Mouse (Mus musculus): Measurements from ENCODE around the gene Itgb7. TPM values are rescaled to one million over a fixed set of nuclear protein-coding genes. Genes with fewer than 3 reads are reported as not detected.

Itgb7 gene
- polyA plus RNA-seq, 1 experiment from 2014 or later = 6.4 TPM

GRCm38 (mm10) chr15:102262582-102262981 lies 30.8 kb upstream of the Itgb7 start:
- H3K9me3 ChIP-seq (replicated peaks) = no peaks in the 10 kb centered on the region
- H3K36me3 ChIP-seq (replicated peaks) = no peaks in the 10 kb centered on the region
- ATAC-seq (ENCODE audit: insufficient read depth) = no peak
- no peak overlapping the region for H3K9ac ChIP-seq
- peaks cover 64% of the 10 kb centered on the region for H3K27me3 ChIP-seq
- H3K27ac ChIP-seq (replicated peaks) = no peak overlapping the region
- 48% methylated on average over 7 of the region's 7 CpGs for WGBS (ENCODE audit: insufficient replicate concordance)
- no peak overlapping the region for H3K4me3 ChIP-seq (replicated peaks)
- H3K4me2 ChIP-seq = no peak overlapping the region
- peaks cover 7% of the 10 kb centered on the region for H3K4me1 ChIP-seq (replicated peaks)

GRCm38 (mm10) chr15:102258581-102259253 lies 27.0 kb upstream of the Itgb7 start:
- WGBS (ENCODE audit: insufficient replicate concordance) = 31% methylated on average over 11 of the region's 11 CpGs
- H3K27me3 ChIP-seq = peaks cover 92% of the 10 kb centered on the region
- H3K4me3 ChIP-seq (replicated peaks) = no peak overlapping the region
- no peak overlapping the region for H3K9ac ChIP-seq
- no peak for ATAC-seq (ENCODE audit: insufficient read depth)
- peaks cover 16% of the 10 kb centered on the region for H3K4me1 ChIP-seq (replicated peaks)
- H3K27ac ChIP-seq (replicated peaks) = no peak overlapping the region
- H3K9me3 ChIP-seq (replicated peaks) = no peaks in the 10 kb centered on the region
- no peak overlapping the region for H3K4me2 ChIP-seq
- H3K36me3 ChIP-seq (replicated peaks) = no peaks in the 10 kb centered on the region

- peaks cover 91% of the 10 kb centered on the region for H3K27me3 ChIP-seq
Observed at GRCm38 (mm10) chr15:102258076-102258470, 26.3 kb upstream of the Itgb7 start.

GRCm38 (mm10) chr15:102257202-102258075 lies 25.7 kb upstream of the Itgb7 start, which contains the start of gene Rarg:
TSS of gene Rarg (minus strand) at chr15:102257517.
- Histone ChIP-seq H3K4me2 (peak within 1 kb of the TSS; percentile 70), H3K9me3 (replicated peaks) (no peaks in the 10 kb centered on the region), H3K4me3 (replicated peaks) (peak within 1 kb of the TSS; percentile 53), H3K36me3 (replicated peaks) (no peaks in the 10 kb centered on the region), H3K27ac (replicated peaks) (no peak within 1 kb of the TSS), H3K27me3 (peaks cover 90% of the 10 kb centered on the region), H3K9ac (peak within 1 kb of the TSS; percentile 15; the same call in 1 of the 2 replicates), H3K4me1 (replicated peaks) (peaks cover 16% of the 10 kb centered on the region)
- no peak for ATAC-seq (ENCODE audit: insufficient read depth)
- WGBS (ENCODE audit: insufficient replicate concordance) = 3% methylated on average over 41 of the region's 46 CpGs

More at GRCm38 (mm10) chr15:102258076-102258470, 26.3 kb upstream of the Itgb7 start:
- Histone ChIP-seq H3K4me3 (replicated peaks) (no peak overlapping the region), H3K9me3 (replicated peaks) (no peaks in the 10 kb centered on the region), H3K36me3 (replicated peaks) (no peaks in the 10 kb centered on the region), H3K4me1 (replicated peaks) (peaks cover 16% of the 10 kb centered on the region), H3K27ac (replicated peaks) (no peak overlapping the region), H3K9ac (no peak overlapping the region), H3K4me2 (peak overlapping the region; percentile 70)
- ATAC-seq (ENCODE audit: insufficient read depth) = no peak
- 12% methylated on average over 12 of the region's 12 CpGs for WGBS (ENCODE audit: insufficient replicate concordance)

GRCm38 (mm10) chr15:102256431-102257201 lies 24.9 kb upstream of the Itgb7 start:
- WGBS (ENCODE audit: insufficient replicate concordance) = 13% methylated on average over 22 of the region's 22 CpGs
- H3K27me3 ChIP-seq = peaks cover 90% of the 10 kb centered on the region
- H3K9me3 ChIP-seq (replicated peaks) = no peaks in the 10 kb centered on the region
- H3K4me2 ChIP-seq = peak overlapping the region; percentile 70
- peaks cover 16% of the 10 kb centered on the region for H3K4me1 ChIP-seq (replicated peaks)
- peak overlapping the region; percentile 53 for H3K4me3 ChIP-seq (replicated peaks)
- H3K36me3 ChIP-seq (replicated peaks) = no peaks in the 10 kb centered on the region
- H3K9ac ChIP-seq = peak overlapping the region; percentile 15; the same call in 1 of the 2 replicates
- no peak overlapping the region for H3K27ac ChIP-seq (replicated peaks)
- no peak for ATAC-seq (ENCODE audit: insufficient read depth)

- Histone ChIP-seq H3K27me3 (peaks cover 96% of the 10 kb centered on the region), H3K4me3 (replicated peaks) (no peak overlapping the region), H3K36me3 (replicated peaks) (no peaks in the 10 kb centered on the region), H3K4me1 (replicated peaks) (peaks cover 16% of the 10 kb centered on the region), H3K9ac (no peak overlapping the region), H3K27ac (replicated peaks) (no peak overlapping the region), H3K9me3 (replicated peaks) (no peaks in the 10 kb centered on the region), H3K4me2 (no peak overlapping the region)
- WGBS (ENCODE audit: insufficient replicate concordance) = 49% methylated on average over 13 of the region's 14 CpGs
- ATAC-seq (ENCODE audit: insufficient read depth) = no peak
Observed at GRCm38 (mm10) chr15:102255547-102256255, 24.0 kb upstream of the Itgb7 start.

- Histone ChIP-seq H3K4me3 (replicated peaks) (no peak overlapping the region), H3K4me2 (no peak overlapping the region), H3K9ac (no peak overlapping the region), H3K4me1 (replicated peaks) (peaks cover 24% of the 10 kb centered on the region), H3K27me3 (peaks cover 98% of the 10 kb centered on the region), H3K9me3 (replicated peaks) (no peaks in the 10 kb centered on the region), H3K36me3 (replicated peaks) (no peaks in the 10 kb centered on the region), H3K27ac (replicated peaks) (no peak overlapping the region)
- no peak for ATAC-seq (ENCODE audit: insufficient read depth)
- 62% methylated on average over 5 of the region's 5 CpGs for WGBS (ENCODE audit: insufficient replicate concordance)
Observed at GRCm38 (mm10) chr15:102250521-102250920, 18.8 kb upstream of the Itgb7 start.

- Histone ChIP-seq H3K9ac (no peak overlapping the region), H3K27me3 (peaks cover 98% of the 10 kb centered on the region), H3K4me1 (replicated peaks) (peaks cover 29% of the 10 kb centered on the region), H3K4me3 (replicated peaks) (no peak overlapping the region), H3K4me2 (no peak overlapping the region), H3K9me3 (replicated peaks) (no peaks in the 10 kb centered on the region), H3K27ac (replicated peaks) (no peak overlapping the region), H3K36me3 (replicated peaks) (no peaks in the 10 kb centered on the region)
- WGBS (ENCODE audit: insufficient replicate concordance) = 55% methylated on average over 9 of the region's 9 CpGs
- ATAC-seq (ENCODE audit: insufficient read depth) = no peak
Observed at GRCm38 (mm10) chr15:102249967-102250366, 18.2 kb upstream of the Itgb7 start.

- Histone ChIP-seq H3K27ac (replicated peaks) (no peak overlapping the region), H3K36me3 (replicated peaks) (no peaks in the 10 kb centered on the region), H3K4me1 (replicated peaks) (peaks cover 35% of the 10 kb centered on the region), H3K9me3 (replicated peaks) (no peaks in the 10 kb centered on the region), H3K4me2 (peak overlapping the region; percentile 30; the same call in 1 of the 2 replicates), H3K9ac (no peak overlapping the region), H3K27me3 (peaks cover 98% of the 10 kb centered on the region), H3K4me3 (replicated peaks) (no peak overlapping the region)
- ATAC-seq (ENCODE audit: insufficient read depth) = no peak
- 4% methylated on average over 13 of the region's 13 CpGs for WGBS (ENCODE audit: insufficient replicate concordance)
Observed at GRCm38 (mm10) chr15:102249251-102249691, 17.5 kb upstream of the Itgb7 start.

- Histone ChIP-seq H3K9ac (no peak overlapping the region), H3K36me3 (replicated peaks) (no peaks in the 10 kb centered on the region), H3K4me2 (no peak overlapping the region), H3K4me1 (replicated peaks) (peaks cover 36% of the 10 kb centered on the region), H3K27me3 (peaks cover 98% of the 10 kb centered on the region), H3K4me3 (replicated peaks) (no peak overlapping the region), H3K9me3 (replicated peaks) (no peaks in the 10 kb centered on the region), H3K27ac (replicated peaks) (no peak overlapping the region)
- 21% methylated on average over 3 of the region's 3 CpGs for WGBS (ENCODE audit: insufficient replicate concordance)
- ATAC-seq (ENCODE audit: insufficient read depth) = no peak
Observed at GRCm38 (mm10) chr15:102248812-102249191, 17.1 kb upstream of the Itgb7 start.
